Comparison of ENCODE assay signal across 20 mouse cellular contexts in the genomic region with DNA sequence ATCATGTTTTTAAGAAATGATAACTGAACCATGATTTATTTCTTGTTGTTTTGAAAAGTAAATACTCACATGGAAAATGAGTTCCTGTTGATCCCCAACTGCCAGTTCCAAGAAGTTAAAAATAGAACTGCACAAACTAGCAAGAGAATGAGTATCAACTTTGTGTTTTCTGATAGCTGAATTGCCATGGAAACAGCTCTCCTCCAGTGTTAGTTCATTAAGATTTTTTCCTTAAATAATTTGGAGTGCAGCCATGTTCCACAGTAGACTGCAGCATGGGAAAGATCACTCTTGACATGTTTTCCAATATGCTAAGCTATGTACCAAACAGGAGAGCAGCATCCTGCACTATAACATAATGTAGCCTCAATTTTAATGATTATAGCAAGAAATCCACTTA.
DNase-seq lines count a peak whose midpoint lies in the region; ATAC-seq and TF ChIP-seq lines count a peak whose summit lies in the region.
"Had no signal": no experiment of that assay in that cellular context is flagged by ENCODE, and none has a peak within 500 bp of the region (broad histone marks: within the 10 kb centered on the region; RNA-seq: fewer than 3 reads in every experiment).

No protein-coding gene starts in this region.

- no peak overlapping the region for H3K27ac ChIP-seq in liver, adult 2 months (replicated peaks; ENCODE audit: insufficient read depth, low read depth, low read length)
- no peak overlapping the region for H3K27ac ChIP-seq in liver, postnatal 0 days (ENCODE audit: low read depth)
- no peak overlapping the region for H3K27ac ChIP-seq in forebrain, postnatal 0 days (ENCODE audit: low read depth, low read length)
- H3K27ac ChIP-seq: heart, embryonic 13.5 days; hindbrain, embryonic 10.5 days; liver, embryonic 13.5 days; neural tube, embryonic 12.5 days; stomach, embryonic 15.5 days had no signal

- no peak for ATAC-seq in liver, postnatal 0 days
- ATAC-seq in forebrain, postnatal 0 days: peak; percentile 87
- ATAC-seq: inflammation-experienced regulatory T-cells, adult 6 months had no signal

- TF ChIP-seq POLR2A in liver, adult 2 months (IDR thresholded peaks at IDR 0.05; ENCODE audit: extremely low read depth, insufficient read depth, low read length): no peak

- intact Hi-C loops in heart, postnatal 36 days (cut with DNase I): no loop called here

- DNase-seq in heart, adult 8-10 months (ENCODE audit: low spot score): peak; percentile 11
- DNase-seq in heart, postnatal 36 days: no peak
- DNase-seq in liver, adult 2 months (ENCODE audit: extremely low read depth, low read depth, low spot score): peak; percentile 53
- DNase-seq in liver, postnatal 0 days: no peak
- DNase-seq in brain, adult 2 months (ENCODE audit: low read depth, low spot score): peak; percentile 64
- peak; percentile 50 for DNase-seq in forebrain, postnatal 0 days
- DNase-seq in spleen, postnatal 4 days (ENCODE audit: low spot score in 2 of 2): no peak
- DNase-seq in right cerebral cortex, adult 2 months (ENCODE audit: low spot score in 2 of 2): no peak
- DNase-seq: cerebellum, adult 11 months; cerebellum, postnatal 25 days; kidney, postnatal 10 days; layer of hippocampus, adult 9-11 months; liver, embryonic 13.5 days; spleen, adult 18-20 months had no signal

- H3K4me2 ChIP-seq in liver, postnatal 0 days (ENCODE audit: low read depth, low read length): no peak overlapping the region
- no peak overlapping the region for H3K4me2 ChIP-seq in forebrain, postnatal 0 days (ENCODE audit: low read depth)
- H3K4me2 ChIP-seq: heart, embryonic 13.5 days; liver, embryonic 13.5 days; neural tube, embryonic 12.5 days; stomach, embryonic 15.5 days had no signal

- no peak overlapping the region for H3K4me3 ChIP-seq in liver, adult 2 months (ENCODE audit: insufficient read depth, low read depth, low read length)
- no peak overlapping the region for H3K4me3 ChIP-seq in liver, postnatal 0 days (ENCODE audit: low read depth, low read length)
- no peak overlapping the region for H3K4me3 ChIP-seq in forebrain, postnatal 0 days (ENCODE audit: low read depth, low read length)
- H3K4me3 ChIP-seq: heart, embryonic 13.5 days; hindbrain, embryonic 10.5 days; liver, embryonic 13.5 days; megakaryocyte, embryonic 14.5 days; neural tube, embryonic 12.5 days; stomach, embryonic 15.5 days had no signal

- no peaks in the 10 kb centered on the region for H3K79me2 ChIP-seq in liver, adult 2 months (ENCODE audit: control insufficient read depth, insufficient read depth, low read length)

- TF ChIP-seq EP300 in liver, postnatal 0 days (IDR thresholded peaks at IDR 0.05; ENCODE audit: low read depth): no peak

- peaks cover 2% of the 10 kb centered on the region; the same call in 1 of the 2 replicates for H3K4me1 ChIP-seq in liver, adult 2 months (ENCODE audit: control insufficient read depth, insufficient read depth, low read length)
- H3K4me1 ChIP-seq in liver, postnatal 0 days (ENCODE audit: insufficient read depth): no peaks in the 10 kb centered on the region
- no peaks in the 10 kb centered on the region for H3K4me1 ChIP-seq in forebrain, postnatal 0 days (ENCODE audit: insufficient read depth)
- H3K4me1 ChIP-seq: heart, embryonic 13.5 days; hindbrain, embryonic 10.5 days; liver, embryonic 13.5 days; megakaryocyte, embryonic 14.5 days; neural tube, embryonic 12.5 days; stomach, embryonic 15.5 days had no signal

- no peak for TF ChIP-seq CTCF in liver, adult 2 months (IDR thresholded peaks at IDR 0.05; ENCODE audit: low read depth, low read length)
- no peak for TF ChIP-seq CTCF in liver, postnatal 0 days (IDR thresholded peaks at IDR 0.05; ENCODE audit: low read depth)
- TF ChIP-seq CTCF in forebrain, postnatal 0 days (IDR thresholded peaks at IDR 0.05; ENCODE audit: low read depth): no peak

- H3K36me3 ChIP-seq in liver, adult 2 months (ENCODE audit: control insufficient read depth, insufficient read depth, low read length): no peaks in the 10 kb centered on the region
- no peaks in the 10 kb centered on the region for H3K36me3 ChIP-seq in liver, postnatal 0 days (replicated peaks; ENCODE audit: insufficient read depth, low read length)
- H3K36me3 ChIP-seq in forebrain, postnatal 0 days (ENCODE audit: insufficient read depth): no peaks in the 10 kb centered on the region
- H3K36me3 ChIP-seq: heart, embryonic 13.5 days; hindbrain, embryonic 10.5 days; liver, embryonic 13.5 days; neural tube, embryonic 12.5 days; stomach, embryonic 15.5 days had no signal

- H3K9me3 ChIP-seq in liver, postnatal 0 days (ENCODE audit: low read length): no peaks in the 10 kb centered on the region
- no peaks in the 10 kb centered on the region for H3K9me3 ChIP-seq in forebrain, postnatal 0 days (ENCODE audit: low read length)
- H3K9me3 ChIP-seq: heart, embryonic 13.5 days; hindbrain, embryonic 10.5 days; liver, embryonic 13.5 days; megakaryocyte, embryonic 14.5 days; neural tube, embryonic 12.5 days; stomach, embryonic 15.5 days had no signal

- H3K9ac ChIP-seq in liver, adult 2 months (ENCODE audit: low read depth, low read length): no peak overlapping the region
- no peak overlapping the region for H3K9ac ChIP-seq in liver, postnatal 0 days (replicated peaks)
- no peak overlapping the region for H3K9ac ChIP-seq in forebrain, postnatal 0 days
- H3K9ac ChIP-seq: heart, embryonic 13.5 days; liver, embryonic 13.5 days; neural tube, embryonic 12.5 days; stomach, embryonic 15.5 days had no signal

- no peaks in the 10 kb centered on the region for H3K27me3 ChIP-seq in liver, adult 2 months (ENCODE audit: control insufficient read depth, insufficient read depth, low read length)
- H3K27me3 ChIP-seq in liver, postnatal 0 days (ENCODE audit: insufficient read depth, low read length): no peaks in the 10 kb centered on the region
- no peaks in the 10 kb centered on the region for H3K27me3 ChIP-seq in forebrain, postnatal 0 days (ENCODE audit: insufficient read depth, low read length)
- H3K27me3 ChIP-seq: heart, embryonic 13.5 days; liver, embryonic 13.5 days; megakaryocyte, embryonic 14.5 days; neural tube, embryonic 12.5 days; stomach, embryonic 15.5 days had no signal

Comparison
In these comparisons a context has a peak if more than half of its experiments do, and no peak if none do; other contexts are left out.
1. DNase-seq: peak in heart, adult 8-10 months (single experiment), liver, adult 2 months (single experiment), brain, adult 2 months (single experiment) and forebrain, postnatal 0 days (single experiment); none in heart, postnatal 36 days (0 of 2), liver, postnatal 0 days (single experiment), spleen, postnatal 4 days (0 of 2) and right cerebral cortex, adult 2 months (0 of 2).